Comparison of ENCODE assay signal across 8 mouse cellular contexts in genomic region chr10:4210313-4211066, GRCm38 (mm10). TPM values are rescaled to one million over a fixed set of nuclear protein-coding genes. Genes with fewer than 3 reads are reported as not detected.
DNase-seq lines count a peak whose midpoint lies in the region; ATAC-seq and TF ChIP-seq lines count a peak whose summit lies in the region.
"Had no signal": no experiment of that assay in that cellular context is flagged by ENCODE, and none has a peak within 500 bp of the region (broad histone marks: within the 10 kb centered on the region; RNA-seq: fewer than 3 reads in every experiment).

No protein-coding gene starts in this region.

- TF ChIP-seq CTCF in left cerebral cortex, adult 2 months (IDR thresholded peaks at IDR 0.05), result no peak

- no peak for TF ChIP-seq POLR2A in limb, embryonic 14.5 days (IDR thresholded peaks at IDR 0.05; ENCODE audit: borderline replicate concordance, extremely low read depth, insufficient read depth, insufficient read length)

- H3K27me3 ChIP-seq in hindbrain, embryonic 10.5 days (ENCODE audit: insufficient read depth, poor library complexity, severe bottlenecking), result 0 out of 2 replicates have a peak, but pooled peaks cover 4% of the 10 kb centered on the region
- H3K27me3 ChIP-seq in limb, embryonic 14.5 days (ENCODE audit: control insufficient read depth, insufficient read depth, low read length), result no peaks in the 10 kb centered on the region

- intact Hi-C loops in left cerebral cortex, postnatal 10 days (cut with DNase I), result no loop called here
- intact Hi-C loops in left cerebral cortex, adult 2 months (cut with DNase I), result no loop called here

- ATAC-seq in limb, embryonic 14.5 days (ENCODE audit: low FRiP score, low read depth), result peak; percentile 44; the same call in 1 of the 2 replicates

- H3K9me3 ChIP-seq in hindbrain, embryonic 10.5 days, result peaks cover 6% of the 10 kb centered on the region; the same call in 1 of the 2 replicates
- no peaks in the 10 kb centered on the region for H3K9me3 ChIP-seq in limb, embryonic 14.5 days (ENCODE audit: control insufficient read depth, low read length)

- no peak overlapping the region for H3K27ac ChIP-seq in left cerebral cortex, adult 2 months
- peak overlapping the region; percentile 62; the same call in 1 of the 2 replicates for H3K27ac ChIP-seq in hindbrain, embryonic 10.5 days
- H3K27ac ChIP-seq in limb, embryonic 14.5 days (replicated peaks; ENCODE audit: low read depth, low read length), result no peak overlapping the region
- H3K27ac ChIP-seq: macrophage had no signal

- 32% methylated on average over 24 of the region's 24 CpGs for WGBS in hindbrain, embryonic 10.5 days
- WGBS in limb, embryonic 14.5 days, result 30% methylated on average over 24 of the region's 24 CpGs

- peak overlapping the region; percentile 44 for H3K4me2 ChIP-seq in limb, embryonic 14.5 days (replicated peaks; ENCODE audit: low read depth, low read length, severe bottlenecking)

- peak overlapping the region; percentile 12 for H3K9ac ChIP-seq in limb, embryonic 14.5 days (ENCODE audit: low read depth, low read length, severe bottlenecking)

- no peak overlapping the region for H3K4me3 ChIP-seq in left cerebral cortex, adult 2 months
- peak overlapping the region; percentile 23 for H3K4me3 ChIP-seq in hindbrain, embryonic 10.5 days
- peak overlapping the region; percentile 21 for H3K4me3 ChIP-seq in limb, embryonic 14.5 days (replicated peaks; ENCODE audit: low read length)

- H3K36me3 ChIP-seq in hindbrain, embryonic 10.5 days, result no peaks in the 10 kb centered on the region
- H3K36me3 ChIP-seq in limb, embryonic 14.5 days (ENCODE audit: control insufficient read depth, insufficient read depth, low read length), result no peaks in the 10 kb centered on the region

- H3K4me1 ChIP-seq in hindbrain, embryonic 10.5 days (replicated peaks), result peaks cover 14% of the 10 kb centered on the region
- no peaks in the 10 kb centered on the region for H3K4me1 ChIP-seq in limb, embryonic 14.5 days (ENCODE audit: control insufficient read depth, insufficient read depth, low read length)

- peak; percentile 19 to 44 for DNase-seq in left cerebral cortex, postnatal 10 days (ENCODE audit: extremely low spot score in 1 of 2, low spot score in 2 of 2)
- DNase-seq in left cerebral cortex, adult 2 months (ENCODE audit: extremely low spot score in 1 of 2, low spot score in 2 of 2), result no peak
- peak; percentile 70 for DNase-seq in embryo, embryonic 11 days
- DNase-seq in hindbrain, embryonic 10.5 days (ENCODE audit: low spot score), result peak; percentile 60
- no peak for DNase-seq in limb, embryonic 14.5 days (ENCODE audit: low spot score)
- DNase-seq in telencephalon, adult 2 months (ENCODE audit: low read depth, low spot score), result peak; percentile 6
- DNase-seq in urinary bladder, adult 2 months (ENCODE audit: low spot score), result no peak

RNA-seq across cellular contexts. Expression of gene Akap12, which starts 55.7 kb away (rescaled TPM):
- 10 to 100 TPM; 28.1 to 28.5 TPM for total RNA-seq in left cerebral cortex, postnatal 10 days (2021)
- 10 to 100 TPM; 17.2 to 19.9 TPM for total RNA-seq in left cerebral cortex, adult 2 months (2021)
- polyA plus RNA-seq in hindbrain, embryonic 10.5 days (2016; fragmentation: Nextera tagmentation; extraction: Ambion mirVana), result 36.4 and 45.8 TPM in 2 replicates
- 25.4 and 41.0 TPM in 2 replicates for polyA plus RNA-seq in limb, embryonic 14.5 days (2012; rRNA removed)
- 41.0 and 42.2 TPM in 2 replicates for polyA plus RNA-seq in limb, embryonic 14.5 days (2014; fragmentation: Nextera tagmentation; extraction: Ambion mirVana)
- polyA plus RNA-seq in urinary bladder, adult 2 months (2012; rRNA removed), result 74.0 and 110 TPM in 2 replicates

Comparison
In these comparisons a context has a peak if more than half of its experiments do, and no peak if none do; other contexts are left out.
1. DNase-seq: peak in left cerebral cortex, postnatal 10 days (2 of 2), embryo, embryonic 11 days (single experiment), hindbrain, embryonic 10.5 days (single experiment) and telencephalon, adult 2 months (single experiment); none in left cerebral cortex, adult 2 months (0 of 2), limb, embryonic 14.5 days (single experiment) and urinary bladder, adult 2 months (single experiment).